Mouse (Mus musculus) hindbrain, embryonic 14.5 days (tissue): ENCODE measurements at regions not wholly inside any gene's neighbourhood (a gene's known extent, or its start where the extent isn't known, plus 50 kb on each side); places are given as distances from the start of the nearest gene placed in this dataset.

Experiments used
- ATAC-seq: fragments of 200-750 bp; cut with Nextera tagmentation; 2 replicates; pipeline ENCODE4 v1.8.0; 2017; ENCODE audit warnings: moderate number of reproducible peaks, mild to moderate bottlenecking, moderate TSS enrichment, moderate library complexity; ENCODE audit not compliant: low FRiP score
- DNase-seq: peaks from one replicate; pipeline ENCODE4 v3.0.0-alpha.2; 2015; ENCODE audit warnings: low spot score
- H3K27ac ChIP-seq: fragments of 300-500 bp; sonication (generic); 2 replicates; pipeline ENCODE4 v1.5.1; 2014; ENCODE audit warnings: mild to moderate bottlenecking, moderate library complexity
- H3K27me3 ChIP-seq: fragments of 300-500 bp; sonication (generic); 2 replicates; pipeline ENCODE4 v1.6.1; 2014; ENCODE audit warnings: mild to moderate bottlenecking, low read length, mixed read lengths; ENCODE audit not compliant: control insufficient read depth, insufficient read depth
- H3K36me3 ChIP-seq: fragments of 300-500 bp; sonication (generic); replicated peaks from 2 replicates; pipeline ENCODE4 v1.6.1; 2014; ENCODE audit not compliant: control insufficient read depth, insufficient read depth
- H3K4me1 ChIP-seq: fragments of 300-500 bp; sonication (generic); replicated peaks from 2 replicates; pipeline ENCODE4 v1.6.1; 2014; ENCODE audit warnings: antibody characterized with exemption, low read length, mixed read lengths; ENCODE audit not compliant: control insufficient read depth, insufficient read depth
- H3K4me2 ChIP-seq: fragments of 300-500 bp; sonication (generic); replicated peaks from 2 replicates; pipeline ENCODE4 v1.6.1; 2014; ENCODE audit warnings: mild to moderate bottlenecking, moderate library complexity
- H3K4me3 ChIP-seq: fragments of 300-500 bp; sonication (generic); replicated peaks from 2 replicates; pipeline ENCODE4 v1.5.1; 2014; ENCODE audit warnings: mild to moderate bottlenecking, low read length
- H3K9ac ChIP-seq: fragments of 300-500 bp; sonication (generic); 2 replicates; pipeline ENCODE4 v1.6.1; 2014
- H3K9me3 ChIP-seq: fragments of 300-500 bp; sonication (generic); 2 replicates; pipeline ENCODE4 v1.6.1; 2016; ENCODE audit warnings: low read length; ENCODE audit not compliant: control insufficient read depth
- WGBS: fragments of 180-500 bp; shearing (Covaris S2); extraction: QIAGEN DNeasy Blood & Tissue Kit; methylation state at CpG from one replicate; pipeline ENCODE4 v1.1.7; 2014; 5-methylcytosine and 5-hydroxymethylcytosine counted together

- no peak for DNase-seq
- Histone ChIP-seq H3K36me3 (no peaks in the 10 kb centered on the region), H3K4me1 (peaks cover 25% of the 10 kb centered on the region; the same call in 1 of the 2 replicates), H3K27ac (no peak overlapping the region), H3K27me3 (no peaks in the 10 kb centered on the region), H3K9me3 (no peaks in the 10 kb centered on the region), H3K4me2 (no peak overlapping the region), H3K4me3 (no peak overlapping the region), H3K9ac (no peak overlapping the region)
- ATAC-seq, result no peak
Measured at GRCm38 (mm10) chr13:34465862-34466430, 121.0 kb upstream of the Slc22a23 start.

- ATAC-seq (no peak), DNase-seq (no peak)
- Histone ChIP-seq H3K27ac (no peak overlapping the region), H3K4me2 (no peak overlapping the region), H3K4me3 (no peak overlapping the region), H3K9ac (no peak overlapping the region), H3K9me3 (no peaks in the 10 kb centered on the region), H3K36me3 (no peaks in the 10 kb centered on the region), H3K27me3 (no peaks in the 10 kb centered on the region), H3K4me1 (peaks cover 25% of the 10 kb centered on the region; the same call in 1 of the 2 replicates)
- 91% methylated on average over 5 of the region's 5 CpGs for WGBS
Measured at GRCm38 (mm10) chr13:34465456-34465855, 120.5 kb upstream of the Slc22a23 start.

- Histone ChIP-seq H3K4me3 (no peak overlapping the region), H3K36me3 (no peaks in the 10 kb centered on the region), H3K9ac (no peak overlapping the region), H3K4me2 (no peak overlapping the region), H3K27ac (no peak overlapping the region), H3K9me3 (no peaks in the 10 kb centered on the region), H3K27me3 (no peaks in the 10 kb centered on the region), H3K4me1 (peaks cover 17% of the 10 kb centered on the region; the same call in 1 of the 2 replicates)
- WGBS, result 96% methylated on average over 4 of the region's 4 CpGs
- DNase-seq (no peak), ATAC-seq (no peak)
Measured at GRCm38 (mm10) chr13:34464221-34464620, 119.2 kb upstream of the Slc22a23 start.

- no peak overlapping the region for H3K27ac ChIP-seq
- H3K9ac ChIP-seq, result no peak overlapping the region
- ATAC-seq, result peak; percentile 55; the same call in 1 of the 2 replicates
- H3K9me3 ChIP-seq, result no peaks in the 10 kb centered on the region
- H3K4me3 ChIP-seq, result no peak overlapping the region
- H3K36me3 ChIP-seq, result no peaks in the 10 kb centered on the region
- H3K27me3 ChIP-seq, result no peaks in the 10 kb centered on the region
- 34% methylated on average over 2 of the region's 2 CpGs for WGBS
- no peak overlapping the region for H3K4me2 ChIP-seq
- DNase-seq, result peak; percentile 25
- H3K4me1 ChIP-seq, result peaks cover 17% of the 10 kb centered on the region; the same call in 1 of the 2 replicates
Measured at GRCm38 (mm10) chr13:34462808-34463511, 118.0 kb upstream of the Slc22a23 start.

GRCm38 (mm10) chr13:34462206-34462807 is 117.3 kb upstream of the Slc22a23 start:
- Histone ChIP-seq H3K4me2 (no peak overlapping the region), H3K4me1 (peaks cover 17% of the 10 kb centered on the region; the same call in 1 of the 2 replicates), H3K36me3 (no peaks in the 10 kb centered on the region), H3K4me3 (no peak overlapping the region), H3K9me3 (no peaks in the 10 kb centered on the region), H3K27me3 (no peaks in the 10 kb centered on the region), H3K27ac (no peak overlapping the region), H3K9ac (no peak overlapping the region)
- ATAC-seq (no peak), DNase-seq (peak; percentile 23)
- 64% methylated on average over 6 of the region's 6 CpGs for WGBS

GRCm38 (mm10) chr13:34460969-34461368 is 116.0 kb upstream of the Slc22a23 start:
- 52% methylated on average over 4 of the region's 4 CpGs for WGBS
- H3K4me1 ChIP-seq, result peaks cover 14% of the 10 kb centered on the region; the same call in 1 of the 2 replicates
- H3K27ac ChIP-seq, result no peak overlapping the region
- DNase-seq (peak; percentile 11), ATAC-seq (no peak)
- H3K4me3 ChIP-seq, result no peak overlapping the region
- H3K9ac ChIP-seq, result no peak overlapping the region
- no peaks in the 10 kb centered on the region for H3K36me3 ChIP-seq
- no peaks in the 10 kb centered on the region for H3K9me3 ChIP-seq
- H3K4me2 ChIP-seq, result no peak overlapping the region
- H3K27me3 ChIP-seq, result no peaks in the 10 kb centered on the region

- no peak overlapping the region for H3K9ac ChIP-seq
- no peak overlapping the region for H3K27ac ChIP-seq
- H3K27me3 ChIP-seq, result no peaks in the 10 kb centered on the region
- H3K9me3 ChIP-seq, result no peaks in the 10 kb centered on the region
- no peaks in the 10 kb centered on the region for H3K36me3 ChIP-seq
- 86% methylated on average over 3 of the region's 3 CpGs for WGBS
- ATAC-seq (no peak), DNase-seq (no peak)
- H3K4me2 ChIP-seq, result no peak overlapping the region
- H3K4me1 ChIP-seq, result no peaks in the 10 kb centered on the region
- no peak overlapping the region for H3K4me3 ChIP-seq
Measured at GRCm38 (mm10) chr13:34456051-34456450, 111.1 kb upstream of the Slc22a23 start.

GRCm38 (mm10) chr13:34446806-34447205 is 101.8 kb upstream of the Slc22a23 start:
- Histone ChIP-seq H3K27ac (no peak overlapping the region), H3K36me3 (no peaks in the 10 kb centered on the region), H3K27me3 (no peaks in the 10 kb centered on the region), H3K9me3 (no peaks in the 10 kb centered on the region), H3K4me3 (no peak overlapping the region), H3K4me1 (no peaks in the 10 kb centered on the region), H3K4me2 (no peak overlapping the region), H3K9ac (no peak overlapping the region)
- DNase-seq (no peak), ATAC-seq (no peak)

- ATAC-seq (no peak), DNase-seq (no peak)
- Histone ChIP-seq H3K4me2 (no peak overlapping the region), H3K9ac (no peak overlapping the region), H3K27me3 (no peaks in the 10 kb centered on the region), H3K4me3 (no peak overlapping the region), H3K27ac (no peak overlapping the region), H3K36me3 (no peaks in the 10 kb centered on the region), H3K4me1 (no peaks in the 10 kb centered on the region), H3K9me3 (no peaks in the 10 kb centered on the region)
- 79% methylated on average over 8 of the region's 8 CpGs for WGBS
Measured at GRCm38 (mm10) chr13:34446327-34446726, 101.3 kb upstream of the Slc22a23 start.
